Mouse (Mus musculus): ENCODE measurements at regions not wholly inside any gene's neighbourhood (a gene's known extent, or its start where the extent isn't known, plus 50 kb on each side); places are given as distances from the start of the nearest gene placed in this dataset.

- no peak for TF ChIP-seq CTCF (IDR thresholded peaks at IDR 0.05; ENCODE audit: low read depth, low read length)
- no peak for TF ChIP-seq POLR2A (IDR thresholded peaks at IDR 0.05; ENCODE audit: extremely low read depth, insufficient read depth, low read length)
Observed at GRCm38 (mm10) chr4:39071532-39071931, 378.6 kb upstream of the 1700009N14Rik start.

Measured in liver, adult 2 months (tissue).